Mouse (Mus musculus): ENCODE results near the gene Ints3. TPM values are rescaled to one million over a fixed set of nuclear protein-coding genes. Genes with fewer than 3 reads are reported as not detected.

Ints3 gene
- 9.3 and 11.7 TPM in 2 replicates for polyA plus RNA-seq (2012; rRNA removed)

DNA sequence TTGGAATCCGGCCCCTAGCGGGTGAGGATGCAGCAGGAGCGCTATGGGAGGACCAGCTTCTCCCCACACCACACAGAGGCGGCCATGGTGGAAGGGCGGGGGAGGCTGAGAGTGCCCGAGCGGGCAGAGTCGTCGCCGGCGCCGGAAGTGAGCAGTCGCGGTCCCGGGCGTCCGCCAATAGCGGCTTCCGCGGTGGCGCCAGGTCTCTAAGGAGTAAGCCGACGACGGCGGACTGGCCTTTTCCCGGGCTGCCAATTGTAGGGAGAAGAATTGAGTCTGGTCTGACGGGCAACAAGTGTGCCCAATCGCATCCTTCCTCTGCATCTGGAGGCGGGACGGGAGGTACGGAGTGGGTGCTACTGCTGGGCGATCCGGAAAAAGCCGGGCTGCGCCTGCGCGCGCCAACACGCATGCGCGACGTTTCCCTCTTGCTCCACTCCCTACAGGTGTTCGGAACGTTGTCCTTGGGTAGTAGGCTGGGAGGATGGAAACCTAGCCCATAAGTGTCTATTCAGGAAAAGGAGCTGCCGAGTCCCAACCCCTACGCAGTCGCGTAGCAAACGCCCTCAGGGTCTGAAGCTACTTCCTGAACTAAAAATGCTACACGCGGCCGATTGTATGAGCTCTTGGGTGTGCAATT is at the start of gene Ints3:
Ints3 (minus strand) TSS at position 242 of the 640 bp plus-strand sequence.

DNA sequence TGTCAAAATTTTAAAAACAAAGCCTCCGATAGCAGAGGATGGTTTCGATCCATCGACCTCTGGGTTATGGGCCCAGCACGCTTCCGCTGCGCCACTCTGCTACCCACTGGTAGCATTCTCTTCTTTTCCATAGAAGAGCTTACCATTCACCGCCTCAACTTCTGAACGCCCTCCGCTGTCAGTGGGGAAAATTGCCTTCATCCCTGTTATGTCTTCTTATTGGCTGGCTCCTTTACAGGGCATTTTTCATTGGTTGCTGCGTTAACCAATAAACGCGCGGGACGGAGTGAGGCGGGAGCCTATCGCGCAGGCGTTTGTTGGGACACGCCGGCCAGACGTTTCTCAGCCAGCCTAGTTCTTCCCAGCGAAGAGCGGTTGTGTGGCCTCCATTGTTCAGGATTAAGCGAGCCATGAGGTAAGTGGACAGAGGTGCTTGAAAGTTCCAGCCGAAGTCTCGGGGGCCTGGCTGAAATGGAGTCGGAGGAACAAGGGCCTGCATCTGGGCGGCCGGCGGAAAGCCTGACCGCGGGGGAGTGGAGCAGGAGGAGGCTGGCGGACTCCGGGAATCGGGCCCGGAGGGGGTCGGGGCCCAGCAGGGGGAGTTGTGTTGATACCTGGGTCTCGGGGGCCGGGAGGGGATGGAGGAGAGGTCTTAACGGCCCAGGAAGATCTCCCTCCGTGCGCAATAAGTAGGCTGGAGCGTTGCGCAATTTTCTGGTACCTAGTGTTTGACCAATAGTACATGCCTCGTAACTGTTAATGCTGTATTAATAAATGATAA is 42.6 kb upstream of the Ints3 start, which contains the start of gene Ilf2:
Ilf2 (plus strand) TSS at position 296 of the 781 bp plus-strand sequence.

DNA sequence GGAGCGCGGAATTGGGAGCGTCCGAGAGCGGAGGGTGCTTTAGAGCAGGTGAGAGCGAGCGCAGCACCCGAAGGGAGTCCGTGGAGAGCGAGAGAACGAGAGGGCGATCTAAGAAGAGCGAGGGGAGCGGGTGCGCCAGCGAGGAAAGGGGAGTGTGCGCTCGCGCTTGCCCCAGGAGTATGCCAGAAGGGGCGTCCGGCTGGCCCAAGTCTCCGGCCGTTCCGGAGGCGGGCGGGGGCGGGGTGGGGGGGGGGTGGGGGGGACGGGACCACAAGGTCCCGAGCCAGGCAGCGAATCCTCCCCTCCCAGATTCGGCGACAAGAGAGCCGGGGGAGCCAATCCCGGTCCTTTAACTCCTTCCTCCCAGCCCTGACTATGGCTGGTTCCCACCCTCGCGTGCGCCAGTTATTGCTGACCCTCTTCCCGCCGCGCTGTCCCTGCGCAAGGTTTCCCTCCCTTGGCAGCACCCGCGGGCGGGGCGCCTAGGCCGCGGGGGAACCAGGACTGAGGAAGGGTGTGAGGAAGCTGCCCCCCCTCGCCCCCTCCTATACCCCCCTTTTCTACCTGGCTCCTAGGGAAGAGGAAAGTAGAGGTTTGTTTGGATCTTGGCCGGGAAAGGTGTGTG is 32.4 kb upstream of the Ints3 start, which contains the start of gene Npr1:
Npr1 (minus strand) TSS at position 181 of the 625 bp plus-strand sequence.

DNA sequence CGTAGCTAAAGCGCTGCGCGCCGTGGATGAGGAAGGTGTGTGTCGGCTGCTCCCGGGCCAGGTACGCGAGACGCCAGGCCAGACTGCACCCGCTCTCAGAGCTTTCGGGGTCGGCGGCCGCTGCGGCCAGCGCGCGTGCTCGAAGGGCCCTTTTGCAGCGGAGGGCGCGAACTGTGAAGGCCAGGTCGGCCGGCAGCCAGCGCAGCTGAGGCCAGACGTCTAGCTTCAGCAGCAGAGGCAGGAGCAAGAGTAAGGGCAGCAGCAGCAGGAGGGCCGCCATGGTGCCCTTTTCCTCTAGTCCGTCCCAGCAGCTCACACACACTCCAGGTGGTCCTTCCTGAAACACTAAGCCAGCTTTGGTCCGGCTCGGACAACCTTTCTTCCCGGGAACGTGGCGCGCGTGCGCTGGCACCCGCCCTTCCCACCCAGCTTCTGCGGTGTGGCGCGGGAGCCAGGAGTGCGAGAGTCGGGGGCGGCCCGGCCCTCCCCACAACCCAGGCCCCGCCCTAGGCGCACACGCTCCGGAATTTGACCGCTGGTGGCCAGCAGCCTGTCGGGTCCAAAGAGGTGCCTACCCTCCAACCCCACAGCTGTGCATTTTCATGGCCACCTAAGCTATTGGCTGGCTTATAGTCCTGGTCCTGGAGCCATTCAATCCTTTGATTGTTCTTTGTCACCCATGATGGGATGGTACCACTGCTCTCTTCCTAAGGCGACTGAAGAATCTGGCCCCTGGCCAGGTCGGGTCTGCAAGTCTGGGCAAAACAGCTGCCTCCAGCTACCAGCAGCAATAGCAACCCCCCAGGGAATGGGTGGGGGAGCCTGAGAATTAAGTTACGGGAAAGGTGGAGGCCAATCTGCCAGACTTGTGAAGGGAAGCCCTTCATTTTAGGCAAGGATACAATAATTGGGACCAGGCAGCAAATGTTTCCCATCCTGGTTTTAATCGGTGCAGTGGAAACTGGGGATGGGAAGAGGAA is 43.6 kb downstream of the Ints3 start, which contains the start of gene Slc27a3:
Slc27a3 (minus strand) TSS at position 428 of the 980 bp plus-strand sequence.

Other genes with a start within 250 kb of the Ints3 start
- 1,483 and 1,543 TPM in 2 replicates for gene Rps27, start 220.0 kb downstream of the Ints3 start, polyA plus RNA-seq (2012; rRNA removed)
- 4.3 and 5.0 TPM in 2 replicates for gene Rab13, start 219.9 kb downstream of the Ints3 start, polyA plus RNA-seq (2012; rRNA removed)
- gene Jtb, start 202.0 kb downstream of the Ints3 start, polyA plus RNA-seq (2012; rRNA removed) = 28.2 and 29.7 TPM in 2 replicates
- 0.24 TPM in 2 replicates for gene Creb3l4, start 190.1 kb downstream of the Ints3 start, polyA plus RNA-seq (2012; rRNA removed)
- 18.0 and 18.6 TPM in 2 replicates for gene Slc39a1, start 185.4 kb downstream of the Ints3 start, polyA plus RNA-seq (2012; rRNA removed)
- gene Crtc2, start 179.5 kb downstream of the Ints3 start, polyA plus RNA-seq (2012; rRNA removed) = 7.5 and 9.5 TPM in 2 replicates
- 4.3 and 5.1 TPM in 2 replicates for gene Dennd4b, start 168.4 kb downstream of the Ints3 start, polyA plus RNA-seq (2012; rRNA removed)
- 3.9 and 5.1 TPM in 2 replicates for gene Gatad2b, start 140.4 kb downstream of the Ints3 start, polyA plus RNA-seq (2012; rRNA removed)
- 2.1 and 2.4 TPM in 2 replicates for gene Slc27a3, start 43.7 kb downstream of the Ints3 start, polyA plus RNA-seq (2012; rRNA removed)
- gene Npr1, start 32.2 kb upstream of the Ints3 start, polyA plus RNA-seq (2012; rRNA removed) = 13.2 and 15.2 TPM in 2 replicates
- 24.2 and 24.3 TPM in 2 replicates for gene Ilf2, start 42.5 kb upstream of the Ints3 start, polyA plus RNA-seq (2012; rRNA removed)
- 10.8 and 11.4 TPM in 2 replicates for gene Snapin, start 57.4 kb upstream of the Ints3 start, polyA plus RNA-seq (2012; rRNA removed)
- gene Chtop, start 75.9 kb upstream of the Ints3 start, polyA plus RNA-seq (2012; rRNA removed) = 41.0 and 42.8 TPM in 2 replicates
- gene S100a1, start 80.8 kb upstream of the Ints3 start, polyA plus RNA-seq (2012; rRNA removed) = 63.9 and 76.4 TPM in 2 replicates
- gene S100a13, start 80.8 kb upstream of the Ints3 start, polyA plus RNA-seq (2012; rRNA removed) = 20.9 and 23.5 TPM in 2 replicates
- 0.13 and 0.25 TPM in 2 replicates for gene S100a14, start 93.2 kb upstream of the Ints3 start, polyA plus RNA-seq (2012; rRNA removed)
- gene S100a16, start 103.6 kb upstream of the Ints3 start, polyA plus RNA-seq (2012; rRNA removed) = 21.5 and 26.1 TPM in 2 replicates
- 0.12 and 0.13 TPM in 2 replicates for gene S100a3, start 127.0 kb upstream of the Ints3 start, polyA plus RNA-seq (2012; rRNA removed)
- gene S100a2, start 156.6 kb upstream of the Ints3 start, polyA plus RNA-seq (2012; rRNA removed) = not detected in 2 replicates
- gene Gm42674, start 168.3 kb upstream of the Ints3 start, polyA plus RNA-seq (2012; rRNA removed) = not detected in 2 replicates
- gene S100a4, start 170.1 kb upstream of the Ints3 start, polyA plus RNA-seq (2012; rRNA removed) = 3.9 and 6.9 TPM in 2 replicates
- not detected in 2 replicates for gene S100a5, start 174.9 kb upstream of the Ints3 start, polyA plus RNA-seq (2012; rRNA removed)
- gene S100a6, start 179.3 kb upstream of the Ints3 start, polyA plus RNA-seq (2012; rRNA removed) = 33.0 and 39.2 TPM in 2 replicates
- 0.11 and 0.12 TPM in 2 replicates for gene S100a7a, start 220.4 kb upstream of the Ints3 start, polyA plus RNA-seq (2012; rRNA removed)
- gene S100a8, start 235.4 kb upstream of the Ints3 start, polyA plus RNA-seq (2012; rRNA removed) = 2,991 and 4,044 TPM in 2 replicates